Mouse (Mus musculus) layer of hippocampus, adult 18-20 months (tissue): ENCODE measurements around the gene Dpy19l3. TPM values are rescaled to one million over a fixed set of nuclear protein-coding genes. Genes with fewer than 3 reads are reported as not detected.

Experiments
- DNase-seq, 2 experiments: peaks; one replicate each; pipeline ENCODE4 v3.0.0; 2022; ENCODE audit warnings: low spot score in 2 of 2
- total RNA-seq, 2 experiments: library from RNA; stranded (reverse); gene quantifications; 2 replicates each; pipeline ENCODE4 v1.2.3; 2021

The Dpy19l3 gene
- total RNA-seq, 2 experiments from 2014 or later, result 85.2 to 94.9 TPM

DNA sequence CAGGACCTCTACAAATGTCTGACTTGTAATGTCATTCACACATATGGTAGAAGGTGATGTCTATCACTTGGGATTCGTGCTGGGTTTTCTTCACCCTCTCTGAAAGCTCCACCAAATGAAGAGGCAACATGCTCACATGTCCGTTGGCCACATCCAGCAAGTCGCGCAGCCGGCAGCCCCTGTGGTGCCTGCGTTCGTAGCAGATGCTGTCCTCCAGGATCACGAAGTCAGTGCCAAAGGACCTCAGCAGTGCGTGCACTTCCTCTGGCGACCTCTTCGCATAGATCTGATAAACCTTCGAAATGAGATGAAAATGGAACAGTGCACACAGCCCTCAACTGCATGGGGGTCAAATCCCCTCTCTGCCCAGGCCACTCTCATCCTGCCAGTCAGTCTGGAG is 61.6 kb downstream of the Dpy19l3 start:
- no peak for DNase-seq

DNA sequence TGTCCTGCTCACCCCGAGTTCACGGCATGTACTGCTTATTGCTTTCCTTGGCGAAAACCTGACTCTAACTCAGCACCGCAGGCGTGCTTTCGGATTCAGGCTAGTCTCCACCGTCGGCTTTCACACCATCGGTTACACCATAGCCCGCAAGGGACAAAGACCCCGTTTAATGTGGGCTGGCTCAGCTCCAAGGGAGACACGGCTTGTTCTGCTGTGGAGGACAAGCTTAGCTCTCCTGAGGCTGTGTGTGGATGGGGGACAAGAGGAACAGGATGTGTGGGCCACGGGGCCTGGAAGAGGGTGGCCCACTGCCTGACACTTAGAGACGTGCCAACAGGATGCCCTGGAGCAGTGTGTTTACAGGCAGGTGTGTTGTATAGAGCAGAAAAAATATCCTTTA is 62.1 kb downstream of the Dpy19l3 start:
- DNase-seq, result no peak

DNA sequence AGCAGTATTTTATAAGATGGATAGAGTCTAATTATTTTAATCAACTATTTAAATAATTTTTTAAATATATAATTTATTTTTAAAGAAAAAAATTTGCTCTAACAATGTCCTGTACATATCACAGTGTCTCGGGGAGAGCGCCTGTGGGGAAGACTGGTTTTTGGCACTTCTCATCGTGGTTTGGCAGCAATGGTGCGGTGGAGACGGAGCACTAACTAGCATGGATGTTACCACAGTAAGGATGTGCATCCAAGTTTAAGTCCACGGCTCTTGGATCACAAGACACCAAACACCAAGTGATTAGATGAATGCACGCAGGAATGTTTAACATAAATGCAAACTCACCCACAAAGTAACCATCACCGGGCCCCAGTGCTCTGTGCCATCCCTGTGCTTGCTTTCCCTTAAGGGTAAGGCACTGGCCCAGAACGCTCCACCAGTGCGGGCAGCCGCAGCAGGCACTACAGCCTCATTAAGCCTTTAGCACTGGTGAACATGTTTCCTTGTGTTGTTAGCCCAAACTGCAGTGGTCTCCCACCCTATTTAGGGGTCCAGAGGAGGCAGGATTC is 65.4 kb downstream of the Dpy19l3 start:
- DNase-seq, result no peak

DNA sequence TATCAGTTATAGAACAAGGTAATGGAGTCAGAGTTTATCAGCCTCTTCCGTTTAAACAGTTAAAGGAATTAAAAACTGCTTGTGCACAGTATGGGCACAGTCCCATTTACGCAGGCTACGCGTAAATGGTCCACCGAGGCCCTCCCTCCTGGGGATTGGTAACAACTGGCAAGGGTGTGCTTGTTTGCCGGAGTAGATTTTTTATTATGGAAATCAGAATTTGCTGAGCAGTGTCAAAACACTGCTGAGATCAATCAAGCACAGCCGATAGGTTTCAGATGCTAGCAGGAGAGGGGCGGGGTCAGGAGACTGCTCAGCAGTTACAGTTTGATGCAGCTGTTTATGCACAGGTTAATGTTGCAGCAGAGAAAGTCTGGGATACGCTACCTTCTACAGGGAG is 66.0 kb downstream of the Dpy19l3 start:
- no peak for DNase-seq

DNA sequence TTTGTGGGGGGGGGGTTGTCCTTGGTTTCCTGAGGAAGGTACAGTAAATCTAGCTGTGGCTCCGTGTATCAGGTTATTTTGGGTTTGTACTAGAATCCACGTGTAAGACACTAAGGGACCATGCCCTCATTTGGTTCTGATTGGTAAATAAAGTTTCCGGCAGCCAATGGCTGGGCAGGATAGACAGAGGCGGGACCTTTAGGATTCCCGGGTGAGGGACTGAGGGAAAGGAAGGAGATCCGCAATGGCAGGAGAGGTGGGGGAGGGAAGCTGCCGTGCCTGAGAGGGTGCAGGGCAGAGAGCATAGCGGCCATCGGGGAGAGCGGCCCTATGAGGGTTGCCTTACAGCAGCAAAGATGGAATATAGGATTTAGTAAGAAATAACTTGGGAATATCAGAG is 67.0 kb downstream of the Dpy19l3 start:
- no peak for DNase-seq

DNA sequence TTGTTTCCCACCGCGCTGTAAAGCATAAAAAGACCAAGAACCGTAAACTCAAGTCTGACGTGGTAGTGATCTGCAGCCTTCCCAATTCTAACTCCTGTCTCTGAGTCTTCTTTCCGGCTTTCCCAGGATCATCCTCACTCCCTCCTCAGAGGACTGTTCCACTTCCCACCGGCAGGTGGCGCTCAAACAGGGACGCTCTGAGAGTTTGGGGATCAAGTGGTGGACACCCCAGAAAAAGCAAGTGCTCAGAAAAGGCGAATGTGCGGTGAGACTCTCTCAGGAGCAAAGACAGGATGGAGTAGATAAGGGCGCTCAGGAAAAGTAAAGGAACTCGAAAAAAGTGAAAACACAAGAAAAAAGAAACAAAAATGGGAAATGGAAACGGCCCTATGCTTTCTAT is 67.5 kb downstream of the Dpy19l3 start:
- peak; percentile 20 to 51 for DNase-seq

DNA sequence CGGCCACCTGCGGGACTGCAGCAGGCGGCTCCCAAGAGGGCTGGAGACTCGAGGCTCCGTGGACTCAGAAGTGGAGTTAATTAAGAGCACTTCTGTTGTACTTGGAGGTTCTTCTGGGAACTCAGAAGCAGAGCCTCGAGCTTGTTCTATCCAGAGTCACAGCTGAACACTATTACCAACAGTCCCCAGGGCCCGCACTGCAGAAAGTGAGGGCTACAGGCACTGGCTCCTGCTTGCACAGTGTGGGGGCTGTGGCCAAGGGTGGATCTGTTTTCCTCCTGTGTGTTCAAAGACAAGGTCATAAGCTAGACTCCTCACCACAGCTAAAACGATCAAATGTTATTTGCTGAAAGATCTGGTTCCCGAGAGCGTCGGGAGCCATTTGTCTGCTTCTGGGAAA is 68.0 kb downstream of the Dpy19l3 start:
- DNase-seq, result no peak

DNA sequence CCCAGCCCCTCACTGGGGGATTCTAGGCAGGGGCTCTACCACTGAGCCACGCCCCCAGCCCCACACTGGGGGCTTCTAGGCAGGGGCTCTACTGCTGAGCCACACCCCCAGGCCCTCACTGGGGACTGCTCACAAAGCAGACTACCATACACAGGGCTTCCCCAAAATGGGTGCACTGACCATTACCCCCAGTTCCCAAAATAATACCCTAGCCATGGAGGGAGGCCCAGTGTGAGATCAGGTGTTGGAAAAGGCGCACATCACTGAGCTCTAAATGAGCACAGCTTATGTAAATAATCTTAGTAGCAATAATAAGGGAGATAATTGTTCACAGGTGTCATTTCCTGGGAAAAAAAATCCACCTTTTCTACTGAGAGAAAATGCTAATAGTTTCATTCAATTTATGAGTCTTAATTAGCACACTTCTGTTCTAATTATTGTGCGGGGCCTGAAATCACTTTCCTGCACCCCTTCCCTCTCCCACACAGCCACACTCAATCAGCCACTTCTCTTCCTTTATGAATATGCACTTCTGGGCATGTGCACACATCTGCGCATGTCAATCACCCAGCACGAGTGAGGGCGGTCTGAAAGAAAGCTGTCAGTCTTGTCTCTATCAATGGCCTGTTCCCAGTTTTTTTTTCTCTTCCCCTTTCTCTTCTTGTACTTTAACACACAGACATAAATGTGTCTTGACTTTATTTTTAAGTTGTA is 70.7 kb downstream of the Dpy19l3 start:
- DNase-seq, result peak; percentile 18 to 37

DNA sequence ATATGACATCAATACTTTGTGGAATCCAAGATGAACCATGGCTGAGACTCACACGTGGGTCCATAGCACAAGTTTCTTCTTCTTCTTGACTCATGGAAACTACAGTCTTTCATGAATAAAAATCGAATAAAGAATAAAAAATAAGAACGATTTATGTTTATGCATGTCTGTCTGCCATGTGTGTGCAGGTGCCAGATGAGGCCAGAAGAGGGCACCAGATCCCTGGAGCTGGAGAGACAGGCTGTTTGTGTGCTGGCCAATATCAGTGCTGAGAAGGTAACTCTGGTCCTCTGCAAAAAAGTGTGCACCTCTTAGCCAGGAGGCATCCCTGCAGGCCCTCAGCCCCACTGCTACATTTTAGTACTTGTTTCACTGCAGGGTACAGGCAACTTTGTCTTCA is 72.7 kb downstream of the Dpy19l3 start:
- no peak for DNase-seq

DNA sequence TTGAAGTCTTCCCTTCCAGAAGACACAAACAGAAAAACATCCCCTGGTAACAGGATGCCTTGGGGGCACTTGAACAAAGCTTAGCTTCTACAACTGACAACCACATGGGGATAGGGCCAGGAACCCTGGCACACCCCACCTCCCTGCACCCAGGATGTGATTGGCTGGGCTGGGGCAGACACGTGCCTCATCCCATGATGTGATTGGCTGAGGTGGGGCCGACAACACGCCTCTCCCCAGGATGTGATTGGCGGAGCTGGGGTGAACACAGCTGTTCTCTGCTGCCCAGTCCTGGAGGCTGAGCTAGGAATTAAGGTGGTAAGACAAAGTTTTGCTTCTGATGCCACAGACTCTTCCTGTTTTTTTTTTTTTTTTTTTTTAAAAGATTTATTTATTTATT is 75.3 kb downstream of the Dpy19l3 start:
- DNase-seq, result no peak

DNA sequence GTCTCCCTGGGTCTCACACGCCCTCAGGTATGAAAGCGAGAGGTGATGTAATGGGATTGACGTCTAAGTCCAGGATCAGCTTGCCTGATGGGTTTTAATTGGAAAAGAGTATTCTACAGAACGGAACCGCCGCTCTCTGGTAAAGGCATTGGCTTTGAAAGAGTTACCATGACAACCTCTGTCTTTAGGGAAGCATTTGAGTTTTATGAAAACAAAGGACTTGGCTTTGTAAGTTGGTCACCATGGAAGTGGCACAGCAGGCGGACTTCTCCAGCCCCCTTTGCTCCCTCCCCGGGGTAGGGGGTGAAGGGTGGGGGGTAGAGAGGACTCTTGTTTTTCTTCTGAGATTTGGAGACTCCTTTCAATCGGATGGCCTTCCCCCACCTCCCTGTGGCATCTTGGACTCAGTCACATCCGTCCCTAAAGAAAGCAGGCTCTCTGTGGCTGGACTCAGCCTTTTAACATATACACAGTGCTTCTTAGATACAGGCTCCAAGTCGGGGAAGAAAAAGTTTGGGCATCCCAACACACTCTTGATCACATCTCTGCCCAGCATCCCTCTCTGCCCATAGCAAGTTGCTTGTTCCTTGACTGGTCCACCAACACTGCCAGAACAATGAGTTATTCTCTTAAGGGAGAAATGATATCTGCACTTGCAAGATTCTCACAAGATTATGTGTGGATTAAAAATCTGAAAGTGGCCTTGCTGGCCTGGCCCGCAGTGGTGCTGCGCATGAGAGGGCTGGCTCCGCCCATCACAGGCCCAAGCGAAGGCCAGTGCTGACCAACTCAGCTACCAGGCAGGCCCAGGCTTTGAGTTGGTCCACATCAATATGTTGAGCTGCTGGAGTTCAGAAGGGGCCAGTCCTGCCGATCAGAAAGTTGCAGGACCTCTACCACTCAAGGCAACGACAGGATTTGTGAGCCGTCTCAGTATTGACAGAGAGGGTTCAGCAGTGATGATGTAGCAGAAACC is 85.9 kb downstream of the Dpy19l3 start:
- no peak for DNase-seq

DNA sequence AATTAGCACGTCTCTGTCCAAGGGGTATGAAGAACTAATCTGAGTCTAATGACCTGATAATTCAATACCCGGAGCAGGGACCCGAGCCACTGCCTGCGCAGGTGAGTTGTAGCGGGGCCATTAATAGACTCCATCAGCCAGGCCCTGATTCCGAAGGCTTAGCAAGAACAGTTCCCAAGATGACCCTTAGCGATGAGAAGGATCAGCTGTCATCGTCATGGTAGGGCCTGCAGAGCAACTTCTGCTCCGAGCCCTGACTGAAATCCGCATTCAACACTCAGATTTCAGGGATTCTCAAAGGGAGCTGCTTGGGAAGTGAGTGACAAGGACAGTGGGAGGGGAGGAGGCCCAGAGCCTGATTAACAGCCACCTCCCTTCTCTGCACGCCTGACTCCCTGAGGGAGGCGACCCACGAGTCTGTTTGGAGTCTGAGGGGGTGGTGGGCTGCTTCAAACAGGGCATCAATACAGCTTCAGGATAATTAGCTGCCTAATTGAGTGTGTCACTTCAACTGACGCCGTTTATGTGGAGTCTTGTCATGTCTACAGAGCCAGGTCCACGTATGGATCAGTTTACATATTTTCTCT is 90.4 kb downstream of the Dpy19l3 start:
- DNase-seq, result no peak

DNA sequence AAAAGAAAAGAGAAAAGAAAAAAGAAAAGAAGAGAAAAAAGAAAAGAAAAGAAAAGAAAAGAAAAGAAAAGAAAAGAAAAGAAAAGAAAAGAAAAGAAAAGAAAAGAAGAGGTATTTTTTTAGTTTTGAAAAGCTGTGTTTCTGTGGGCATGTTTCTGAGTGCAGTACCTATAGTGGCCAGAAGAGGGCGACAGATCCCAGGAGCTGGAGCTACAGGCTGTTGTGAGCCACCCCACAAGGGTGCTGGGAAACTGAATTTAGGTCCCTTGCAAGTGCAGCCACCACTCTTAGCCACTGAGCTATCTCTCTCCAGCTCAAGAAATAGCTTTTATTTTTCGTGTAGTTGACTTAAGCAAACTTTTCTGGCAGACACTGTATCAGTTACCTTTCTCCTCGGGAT is 95.1 kb downstream of the Dpy19l3 start:
- no peak for DNase-seq

DNA sequence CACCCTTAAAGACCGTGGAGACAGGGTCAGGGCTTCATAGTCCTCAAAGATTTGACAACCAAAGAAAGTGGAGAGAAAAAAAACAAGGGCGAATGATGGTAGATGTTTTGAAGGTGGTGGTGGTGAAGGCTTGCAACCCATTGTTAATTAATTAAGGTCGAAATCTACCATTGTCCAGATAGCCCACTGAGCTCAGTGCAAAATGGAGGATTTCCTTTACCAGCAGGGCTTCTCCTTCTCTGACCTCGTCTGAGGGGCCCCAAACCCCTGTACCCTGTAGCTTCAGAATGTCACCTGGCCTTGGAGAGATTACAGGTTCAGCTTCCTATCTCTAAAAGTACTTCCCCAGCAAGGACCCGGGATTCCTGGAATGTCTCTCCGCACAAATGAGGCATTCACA is 96.4 kb downstream of the Dpy19l3 start:
- no peak for DNase-seq

DNA sequence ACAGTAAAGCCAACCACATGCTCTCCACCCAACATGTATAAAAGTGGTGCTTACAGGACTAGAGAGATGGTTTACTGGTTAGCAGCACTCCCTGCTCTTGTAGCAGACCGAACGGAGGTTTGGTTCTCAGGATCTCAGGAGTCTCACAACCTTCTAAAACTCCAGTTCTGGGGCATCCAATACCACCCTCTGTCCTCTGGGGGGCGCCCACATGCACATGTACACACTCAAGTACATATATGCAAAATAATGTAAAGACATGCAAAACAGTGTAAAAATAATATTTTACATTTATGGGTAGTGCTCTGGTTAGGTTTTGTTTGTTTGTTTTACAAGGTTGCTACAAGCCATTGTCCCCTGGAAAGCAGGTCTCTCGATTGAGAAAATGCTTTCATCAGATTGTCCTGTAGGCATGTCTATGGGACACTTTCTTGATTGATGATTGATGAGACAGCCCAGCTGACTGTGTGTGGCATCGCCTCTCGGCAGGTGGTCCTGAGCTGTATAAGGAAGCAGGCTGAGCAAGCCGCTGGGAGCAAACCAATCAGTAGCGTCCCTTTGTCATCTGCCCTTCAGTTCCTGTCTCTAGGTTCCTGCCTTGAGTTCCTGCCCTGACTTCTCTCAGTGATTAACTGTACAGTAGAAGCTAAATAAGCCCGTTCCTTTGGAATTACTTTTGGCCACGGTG is 102.5 kb downstream of the Dpy19l3 start:
- DNase-seq, result no peak

DNA sequence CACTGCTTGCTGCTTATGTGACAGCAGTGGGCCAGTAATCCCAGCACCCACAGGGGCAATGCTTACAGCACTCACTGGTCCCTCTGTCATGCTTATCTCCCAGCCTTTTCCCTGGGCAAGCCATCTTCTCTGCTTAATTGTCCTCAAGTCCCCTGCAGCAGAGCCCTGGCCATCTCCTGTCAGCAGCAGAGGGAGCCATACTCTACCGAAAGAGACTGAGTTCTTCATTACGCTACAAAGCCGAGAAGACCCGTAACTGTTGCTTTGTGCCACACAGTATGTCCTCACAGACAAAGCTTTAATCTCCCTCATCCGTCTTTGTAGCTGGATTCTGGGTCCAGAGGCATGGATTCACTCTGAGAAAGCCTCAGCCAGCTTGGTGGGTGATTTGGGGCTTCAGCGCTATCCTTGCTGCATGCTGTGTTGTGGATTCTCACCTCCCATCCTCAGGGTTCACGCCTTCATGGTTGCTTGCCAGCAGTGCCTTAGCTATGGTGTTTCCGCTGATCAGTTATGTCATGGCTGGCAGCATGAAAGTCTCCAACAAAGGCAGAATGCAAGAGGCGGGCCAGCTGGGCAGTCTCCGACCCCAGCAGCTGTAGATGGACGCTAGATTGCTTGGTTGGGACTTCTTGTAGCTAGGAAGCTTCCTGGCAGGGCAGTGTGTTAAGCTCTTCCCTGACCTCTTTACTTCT is 103.4 kb downstream of the Dpy19l3 start:
- peak; percentile 40 to 76 for DNase-seq

DNA sequence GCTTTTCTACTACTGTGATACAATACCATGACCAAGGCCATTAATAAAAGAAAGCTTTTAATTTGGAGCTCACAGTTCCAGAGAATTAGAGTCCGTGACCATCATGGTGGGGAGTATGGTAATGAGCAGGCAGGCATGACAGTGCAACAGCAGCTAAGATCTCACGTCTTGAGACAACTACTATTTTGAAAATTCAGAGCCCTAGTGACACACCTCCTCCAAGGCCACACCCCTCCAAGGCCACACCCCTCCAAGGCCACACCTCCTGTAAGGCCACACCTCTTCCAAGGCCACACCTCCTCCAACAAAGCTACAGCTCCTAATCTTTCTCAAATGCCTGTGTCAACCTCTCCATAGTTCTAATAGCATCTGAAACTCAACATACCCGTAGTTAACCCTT is 105.2 kb downstream of the Dpy19l3 start:
- DNase-seq, result no peak

DNA sequence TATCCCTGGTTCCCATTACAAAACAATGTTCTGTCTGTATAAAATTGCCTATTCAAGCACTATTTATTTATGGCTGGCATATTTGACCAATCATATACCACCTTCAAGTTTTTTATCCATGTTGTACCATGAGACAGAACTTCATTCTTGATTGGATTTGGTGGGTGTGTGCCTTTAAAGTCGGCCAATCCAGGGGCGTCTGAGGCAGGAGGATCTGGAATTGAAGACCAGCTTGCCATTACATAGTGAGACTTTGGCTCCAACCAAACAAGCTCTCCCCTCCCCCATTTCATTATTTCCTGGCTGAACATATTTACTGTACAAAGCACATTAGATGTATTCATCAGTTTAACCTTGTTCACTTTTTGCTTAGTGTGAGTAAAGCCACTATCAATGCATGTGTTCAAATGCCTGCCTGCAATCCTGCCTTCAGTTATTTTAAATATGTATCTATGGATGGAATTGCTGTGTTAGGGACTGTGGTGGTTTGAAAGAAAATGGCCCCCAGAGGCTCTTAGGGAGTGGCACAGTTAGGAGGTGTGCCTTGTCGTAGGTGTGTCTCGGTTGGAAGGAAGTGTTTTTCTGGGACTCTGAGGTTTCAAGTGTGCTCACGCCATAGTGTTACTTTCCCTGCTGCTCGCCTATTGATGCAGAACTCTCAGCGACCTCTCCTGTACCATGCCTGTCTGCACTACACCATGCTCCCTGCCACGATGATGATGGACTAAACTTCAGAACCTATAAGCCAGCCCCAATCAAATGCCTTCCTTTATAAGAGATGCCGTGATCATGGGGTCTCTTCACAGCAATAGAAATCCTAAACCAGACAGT is 105.8 kb downstream of the Dpy19l3 start:
- DNase-seq, result no peak

DNA sequence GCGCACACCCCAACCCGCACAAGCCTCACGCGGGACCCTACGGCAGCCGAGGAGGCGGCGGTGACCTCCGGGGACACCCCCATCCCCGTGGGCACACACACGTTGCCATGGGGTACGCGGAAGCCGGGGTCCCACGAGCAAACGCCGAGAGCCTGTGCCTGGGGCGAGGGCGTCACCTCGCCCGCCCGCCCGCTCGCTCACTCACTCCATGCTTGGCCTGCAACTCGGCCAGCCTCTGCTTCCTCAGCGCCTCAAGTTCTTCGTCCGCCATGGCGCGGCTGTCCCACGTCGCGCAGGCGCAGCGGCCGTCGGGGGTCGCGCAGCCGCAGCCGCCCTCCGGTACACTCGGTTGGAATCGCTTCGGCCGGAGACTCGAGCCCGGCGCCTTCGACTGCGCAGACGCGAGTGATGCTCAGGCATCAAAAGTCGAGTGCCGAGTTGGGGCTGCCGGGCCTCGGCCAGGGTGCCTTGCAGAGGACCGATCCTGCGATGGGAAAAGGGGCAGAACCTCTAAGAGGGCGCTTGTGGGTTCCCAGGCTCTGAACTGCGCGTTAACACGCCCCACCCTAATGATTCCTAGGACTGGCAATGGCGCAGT is 107.1 kb downstream of the Dpy19l3 start, which contains the start of gene Pdcd5:
Gene Pdcd5, minus strand, starts transcription at position 421 of the 598 bp plus-strand sequence.
- peak; percentile 96 to 98 for DNase-seq
